Mouse (Mus musculus) intestine, postnatal 0 days (tissue): Measurements from ENCODE around the gene Prkcd. TPM values are rescaled to one million over a fixed set of nuclear protein-coding genes. Genes with fewer than 3 reads are reported as not detected.

Experiments
- ATAC-seq: fragments of 200-750 bp; cut with Nextera tagmentation; 2 replicates; pipeline ENCODE4 v1.8.0; 2017; ENCODE audit warnings: mild to moderate bottlenecking, moderate TSS enrichment, moderate library complexity
- H3K27ac ChIP-seq: fragments of 300-500 bp; sonication (generic); 2 replicates; pipeline ENCODE4 v1.5.1; 2014; ENCODE audit warnings: mild to moderate bottlenecking, low read depth, low read length, moderate library complexity
- H3K27me3 ChIP-seq: fragments of 300-500 bp; sonication (generic); replicated peaks from 2 replicates; pipeline ENCODE4 v1.6.1; 2014; ENCODE audit warnings: low read length, mixed read lengths; ENCODE audit not compliant: control insufficient read depth, insufficient read depth
- H3K36me3 ChIP-seq: fragments of 300-500 bp; sonication (generic); 2 replicates; pipeline ENCODE4 v1.6.1; 2014; ENCODE audit warnings: mild to moderate bottlenecking, moderate library complexity; ENCODE audit not compliant: control insufficient read depth, insufficient read depth
- H3K4me1 ChIP-seq: fragments of 300-500 bp; sonication (generic); replicated peaks from 2 replicates; pipeline ENCODE4 v1.6.1; 2014; ENCODE audit warnings: antibody characterized with exemption, low read length, mixed read lengths; ENCODE audit not compliant: control insufficient read depth, insufficient read depth
- H3K4me2 ChIP-seq: fragments of 300-500 bp; sonication (generic); replicated peaks from 2 replicates; pipeline ENCODE4 v1.6.1; 2014; ENCODE audit warnings: low read depth, mild to moderate bottlenecking, moderate library complexity
- H3K4me3 ChIP-seq: fragments of 300-500 bp; sonication (generic); 2 replicates; pipeline ENCODE4 v1.5.1; 2014; ENCODE audit warnings: low read depth, low read length
- H3K9ac ChIP-seq: fragments of 300-500 bp; sonication (generic); 2 replicates; pipeline ENCODE4 v1.6.1; 2014; ENCODE audit warnings: mild to moderate bottlenecking, low read depth, low read length
- H3K9me3 ChIP-seq: fragments of 300-500 bp; sonication (generic); 2 replicates; pipeline ENCODE4 v1.6.1; 2016; ENCODE audit warnings: mixed run types; ENCODE audit not compliant: control insufficient read depth
- CTCF ChIP-seq: sonication (generic); IDR thresholded peaks from 2 replicates; pipeline ENCODE4 v1.5.1; 2016; ENCODE audit warnings: low read depth, mild to moderate bottlenecking, control low read depth, antibody characterized with exemption, moderate library complexity
- WGBS: fragments of 180-500 bp; shearing (Covaris S2); extraction: QIAGEN DNeasy Blood & Tissue Kit; methylation state at CpG from one replicate; pipeline ENCODE4 v1.1.7; 2014; 5-methylcytosine and 5-hydroxymethylcytosine counted together
- polyA plus RNA-seq: library from polyadenylated mRNA; unstranded; fragments of >200 nt; fragmentation: Nextera tagmentation; extraction: Ambion mirVana; gene quantifications from 2 replicates; pipeline ENCODE4 v1.2.1, GENCODE M21; 2015

Gene Prkcd
- polyA plus RNA-seq, 1 experiment from 2014 or later = 54.7 TPM

DNA sequence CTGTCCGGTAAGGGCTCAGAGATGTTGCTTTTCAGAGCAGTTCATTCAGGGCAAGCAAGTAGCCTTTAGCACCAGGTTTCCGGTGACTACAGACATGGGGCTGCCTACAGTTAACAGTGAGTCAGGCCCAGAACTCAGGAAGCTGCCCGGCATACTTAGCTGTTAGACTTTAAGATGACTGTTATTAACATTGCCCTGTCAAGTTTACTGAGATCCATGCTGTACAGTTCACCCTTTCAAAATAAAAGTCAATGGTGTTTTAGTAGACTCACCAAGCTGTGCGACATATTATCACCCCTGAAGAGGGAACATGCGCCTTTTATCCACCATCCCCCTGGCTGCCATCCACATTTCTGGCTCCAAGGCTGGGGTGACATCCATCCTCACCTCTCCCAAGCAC lies 49.8 kb downstream of the Prkcd start:
- Histone ChIP-seq H3K9ac (no peak overlapping the region), H3K4me2 (no peak overlapping the region), H3K4me3 (no peak overlapping the region), H3K27me3 (no peaks in the 10 kb centered on the region), H3K9me3 (no peaks in the 10 kb centered on the region), H3K27ac (no peak overlapping the region), H3K4me1 (peaks cover 3% of the 10 kb centered on the region; the same call in 1 of the 2 replicates), H3K36me3 (peaks cover 45% of the 10 kb centered on the region)
- WGBS = 39% methylated on average over 5 of the region's 5 CpGs
- ATAC-seq = no peak
- TF ChIP-seq CTCF = no peak

- Histone ChIP-seq H3K4me2 (no peak overlapping the region), H3K4me3 (no peak overlapping the region), H3K9ac (no peak overlapping the region), H3K27me3 (no peaks in the 10 kb centered on the region), H3K36me3 (peaks cover 50% of the 10 kb centered on the region), H3K4me1 (peaks cover 3% of the 10 kb centered on the region; the same call in 1 of the 2 replicates), H3K27ac (no peak overlapping the region), H3K9me3 (no peaks in the 10 kb centered on the region)
- WGBS = 57% methylated on average over 7 of the region's 7 CpGs
- no peak for TF ChIP-seq CTCF
- ATAC-seq = no peak
Observed at GRCm38 (mm10) chr14:30575791-30576190, 50.2 kb downstream of the Prkcd start.

- H3K36me3 ChIP-seq = peaks cover 66% of the 10 kb centered on the region
- H3K27ac ChIP-seq = no peak overlapping the region; the same call in 1 of the 2 replicates
- ATAC-seq = no peak
- 61% methylated on average over 6 of the region's 6 CpGs for WGBS
- H3K4me2 ChIP-seq = no peak overlapping the region
- no peaks in the 10 kb centered on the region for H3K9me3 ChIP-seq
- peaks cover 3% of the 10 kb centered on the region; the same call in 1 of the 2 replicates for H3K4me1 ChIP-seq
- H3K27me3 ChIP-seq = no peaks in the 10 kb centered on the region
- no peak overlapping the region for H3K4me3 ChIP-seq
- peak; percentile 96 for TF ChIP-seq CTCF
- no peak overlapping the region for H3K9ac ChIP-seq
Observed at GRCm38 (mm10) chr14:30573983-30574584, 51.9 kb downstream of the Prkcd start.

DNA sequence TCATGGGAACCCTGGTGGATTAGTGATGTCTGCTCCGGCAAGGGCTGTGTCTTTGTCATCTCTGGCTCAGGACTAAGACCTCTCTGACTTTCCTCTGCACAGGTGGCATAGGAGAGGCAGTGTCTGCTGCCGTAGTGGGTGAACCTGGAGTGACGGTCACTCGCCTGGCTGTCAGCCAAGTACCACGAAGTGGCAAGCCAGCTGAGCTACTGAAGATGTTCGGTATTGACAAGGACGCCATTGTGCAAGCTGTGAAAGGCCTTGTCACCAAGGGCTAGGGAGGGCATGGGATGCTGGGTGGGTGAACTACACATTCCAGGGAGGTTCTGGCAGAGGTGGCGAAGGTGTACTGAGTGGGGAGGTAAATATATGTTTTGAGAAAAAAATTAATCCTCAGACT lies 52.8 kb downstream of the Prkcd start:
- no peak for ATAC-seq
- Histone ChIP-seq H3K4me2 (no peak overlapping the region), H3K36me3 (peaks cover 75% of the 10 kb centered on the region), H3K9ac (no peak overlapping the region), H3K4me3 (no peak overlapping the region), H3K9me3 (no peaks in the 10 kb centered on the region), H3K27ac (no peak overlapping the region), H3K27me3 (no peaks in the 10 kb centered on the region), H3K4me1 (peaks cover 3% of the 10 kb centered on the region; the same call in 1 of the 2 replicates)
- TF ChIP-seq CTCF = no peak
- WGBS = 52% methylated on average over 8 of the region's 8 CpGs

DNA sequence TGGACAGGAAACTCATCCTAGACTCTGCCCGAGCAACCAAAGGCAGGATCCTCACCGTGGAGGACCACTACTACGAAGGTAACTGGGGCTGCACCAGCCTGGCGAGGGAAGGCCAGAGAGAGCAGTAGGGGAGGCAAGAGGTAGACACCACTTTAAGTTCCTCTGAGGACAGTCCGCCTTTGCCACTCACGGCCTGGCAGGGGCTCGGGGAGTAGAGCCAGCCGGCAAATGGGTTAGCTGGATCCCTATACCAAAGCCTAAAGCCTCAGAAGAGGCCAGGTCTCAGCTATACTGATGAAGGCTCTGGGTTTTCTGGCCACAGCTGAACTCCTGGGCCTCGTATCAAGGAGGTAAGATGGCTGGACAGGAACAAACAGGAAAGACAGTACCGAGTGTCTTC lies 53.8 kb downstream of the Prkcd start:
- 82% methylated on average over 10 of the region's 10 CpGs for WGBS
- H3K27ac ChIP-seq = no peak overlapping the region
- TF ChIP-seq CTCF = no peak
- H3K4me3 ChIP-seq = no peak overlapping the region
- no peak overlapping the region for H3K9ac ChIP-seq
- ATAC-seq = no peak
- peaks cover 84% of the 10 kb centered on the region for H3K36me3 ChIP-seq
- H3K4me1 ChIP-seq = no peaks in the 10 kb centered on the region
- no peaks in the 10 kb centered on the region for H3K9me3 ChIP-seq
- H3K4me2 ChIP-seq = no peak overlapping the region
- no peaks in the 10 kb centered on the region for H3K27me3 ChIP-seq

- H3K4me1 ChIP-seq = no peaks in the 10 kb centered on the region
- peak overlapping the region; percentile 60; the same call in 1 of the 2 replicates for H3K27ac ChIP-seq
- TF ChIP-seq CTCF = no peak
- H3K4me2 ChIP-seq = no peak overlapping the region
- no peaks in the 10 kb centered on the region for H3K9me3 ChIP-seq
- WGBS = 81% methylated on average over 9 of the region's 9 CpGs
- no peak overlapping the region for H3K9ac ChIP-seq
- ATAC-seq = no peak
- H3K27me3 ChIP-seq = no peaks in the 10 kb centered on the region
- peaks cover 97% of the 10 kb centered on the region for H3K36me3 ChIP-seq
- no peak overlapping the region for H3K4me3 ChIP-seq
Observed at GRCm38 (mm10) chr14:30570303-30570702, 55.7 kb downstream of the Prkcd start.
